Mouse (Mus musculus): ENCODE results near the gene Ring1. TPM values are rescaled to one million over a fixed set of nuclear protein-coding genes. Genes with fewer than 3 reads are reported as not detected.
"Not testable (repeated sequence)": the region's sequence is repeated elsewhere in the genome, so short reads cannot be mapped to it uniquely, and the experiment has no call there.

Gene Ring1
- polyA plus RNA-seq, 2 experiments from 2014 or later, result 2.2 to 3.4 TPM

GRCm38 (mm10) chr17:33991788-33992664, 32.5 kb downstream of the Ring1 start:
- peak; percentile 50 for ATAC-seq

GRCm38 (mm10) chr17:33982136-33982535, 42.3 kb downstream of the Ring1 start:
- not testable (repeated sequence) for ATAC-seq

GRCm38 (mm10) chr17:33981192-33981909, 43.1 kb downstream of the Ring1 start:
- peak; percentile 66 for ATAC-seq

- no peak for ATAC-seq
Observed at GRCm38 (mm10) chr17:33980181-33981035, 44.1 kb downstream of the Ring1 start.

GRCm38 (mm10) chr17:33979512-33980050, 44.9 kb downstream of the Ring1 start:
- no peak for ATAC-seq

GRCm38 (mm10) chr17:33978631-33979031, 45.8 kb downstream of the Ring1 start:
- peak; percentile 70 for ATAC-seq

GRCm38 (mm10) chr17:33977861-33978557, 46.5 kb downstream of the Ring1 start:
- ATAC-seq, result no peak

GRCm38 (mm10) chr17:33973572-33973971, 50.9 kb downstream of the Ring1 start:
- ATAC-seq, result no peak

- ATAC-seq, result no peak
Observed at GRCm38 (mm10) chr17:33972691-33973090, 51.8 kb downstream of the Ring1 start.

Other genes starting within 250 kb of the Ring1 start
- gene Angptl4, start 242.8 kb downstream of the Ring1 start, polyA plus RNA-seq (2017; shearing (Covaris generic)), result 1 to 10 TPM; 3.7 to 4.8 TPM
- 1 to 10 TPM; 1.9 to 3.3 TPM for gene Kank3, start 214.2 kb downstream of the Ring1 start, polyA plus RNA-seq (2017; shearing (Covaris generic))
- gene Rps28, start 200.1 kb downstream of the Ring1 start, polyA plus RNA-seq (2017; shearing (Covaris generic)), result 1,000 to 10,000 TPM; 1,524 to 2,342 TPM
- 100 to 1,000 TPM; 389 to 432 TPM for gene Ndufa7, start 200.1 kb downstream of the Ring1 start, polyA plus RNA-seq (2017; shearing (Covaris generic))
- gene Cd320, start 181.6 kb downstream of the Ring1 start, polyA plus RNA-seq (2017; shearing (Covaris generic)), result 10 to 100 TPM; 11.4 to 15.9 TPM
- gene Gm7029, start 150.8 kb downstream of the Ring1 start, polyA plus RNA-seq (2017; shearing (Covaris generic)), result not detected
- gene Kifc1, start 134.0 kb downstream of the Ring1 start, polyA plus RNA-seq (2017; shearing (Covaris generic)), result 1 to 10 TPM; 1.5 to 2.5 TPM
- gene Platr17, start 119.5 kb downstream of the Ring1 start, polyA plus RNA-seq (2017; shearing (Covaris generic)), result 10 to 100 TPM in 1 of 2 experiments, 1 to 10 TPM in 1; 6.5 to 15.4 TPM
- gene Daxx, start 115.3 kb downstream of the Ring1 start, polyA plus RNA-seq (2017; shearing (Covaris generic)), result 100 to 1,000 TPM in 1 of 2 experiments, 10 to 100 TPM in 1; 97.4 to 149 TPM
- 100 to 1,000 TPM; 299 to 436 TPM for gene Tapbp, start 108.8 kb downstream of the Ring1 start, polyA plus RNA-seq (2017; shearing (Covaris generic))
- 1 to 10 TPM; 4.1 to 4.7 TPM for gene Zbtb22, start 108.8 kb downstream of the Ring1 start, polyA plus RNA-seq (2017; shearing (Covaris generic))
- gene Rgl2, start 95.1 kb downstream of the Ring1 start, polyA plus RNA-seq (2017; shearing (Covaris generic)), result 10 to 100 TPM; 26.5 to 34.3 TPM
- gene Pfdn6, start 84.3 kb downstream of the Ring1 start, polyA plus RNA-seq (2017; shearing (Covaris generic)), result 100 to 1,000 TPM; 113 to 146 TPM
- gene Wdr46, start 84.0 kb downstream of the Ring1 start, polyA plus RNA-seq (2017; shearing (Covaris generic)), result 10 to 100 TPM; 11.8 to 16.6 TPM
- gene B3galt4, start 73.2 kb downstream of the Ring1 start, polyA plus RNA-seq (2017; shearing (Covaris generic)), result 10 to 100 TPM; 18.7 to 19.0 TPM
- 10 to 100 TPM; 25.1 to 28.2 TPM for gene Vps52, start 68.9 kb downstream of the Ring1 start, polyA plus RNA-seq (2017; shearing (Covaris generic))
- 1,000 to 10,000 TPM; 6,680 to 7,218 TPM for gene Rps18, start 68.7 kb downstream of the Ring1 start, polyA plus RNA-seq (2017; shearing (Covaris generic))
- gene H2-K1, start 24.3 kb downstream of the Ring1 start, polyA plus RNA-seq (2017; shearing (Covaris generic)), result 1,000 to 10,000 TPM; 4,668 to 6,585 TPM
- 10 to 100 TPM; 29.3 to 35.2 TPM for gene H2-Ke6, start 3.4 kb upstream of the Ring1 start, polyA plus RNA-seq (2017; shearing (Covaris generic))
- 10 to 100 TPM; 34.6 to 49.4 TPM for gene Slc39a7, start 7.0 kb upstream of the Ring1 start, polyA plus RNA-seq (2017; shearing (Covaris generic))
- 1 to 10 TPM; 7.2 to 9.0 TPM for gene Rxrb, start 7.1 kb upstream of the Ring1 start, polyA plus RNA-seq (2017; shearing (Covaris generic))
- under 1 TPM; 0.07 to 0.20 TPM for gene Col11a2, start 14.8 kb upstream of the Ring1 start, polyA plus RNA-seq (2017; shearing (Covaris generic))
- 10 to 100 TPM; 42.9 to 45.4 TPM for gene H2-Oa, start 67.7 kb upstream of the Ring1 start, polyA plus RNA-seq (2017; shearing (Covaris generic))
- gene H2-DMa, start 94.9 kb upstream of the Ring1 start, polyA plus RNA-seq (2017; shearing (Covaris generic)), result 100 to 1,000 TPM; 152 to 211 TPM
- gene Brd2, start 98.0 kb upstream of the Ring1 start, polyA plus RNA-seq (2017; shearing (Covaris generic)), result 100 to 1,000 TPM in 1 of 2 experiments, 10 to 100 TPM in 1; 99.8 to 116 TPM
- 10 to 100 TPM in 1 of 2 experiments, 1 to 10 TPM in 1; 4.8 to 19.7 TPM for gene H2-DMb2, start 118.6 kb upstream of the Ring1 start, polyA plus RNA-seq (2017; shearing (Covaris generic))
- 1 to 10 TPM; 1.9 to 3.7 TPM for gene H2-DMb1, start 128.4 kb upstream of the Ring1 start, polyA plus RNA-seq (2017; shearing (Covaris generic))
- gene Tap1, start 162.9 kb upstream of the Ring1 start, polyA plus RNA-seq (2017; shearing (Covaris generic)), result 100 to 1,000 TPM; 134 to 207 TPM
- gene Psmb9, start 163.1 kb upstream of the Ring1 start, polyA plus RNA-seq (2017; shearing (Covaris generic)), result 100 to 1,000 TPM; 320 to 348 TPM
- gene Psmb8, start 173.0 kb upstream of the Ring1 start, polyA plus RNA-seq (2017; shearing (Covaris generic)), result 1,000 to 10,000 TPM in 1 of 2 experiments, 100 to 1,000 TPM in 1; 892 to 1,228 TPM
- 100 to 1,000 TPM in 1 of 2 experiments, 10 to 100 TPM in 1; 68.0 to 148 TPM for gene Tap2, start 178.8 kb upstream of the Ring1 start, polyA plus RNA-seq (2017; shearing (Covaris generic))
- gene H2-Ob, start 214.2 kb upstream of the Ring1 start, polyA plus RNA-seq (2017; shearing (Covaris generic)), result 10 to 100 TPM; 57.3 to 70.9 TPM
- 10 to 100 TPM in 1 of 2 experiments, 1 to 10 TPM in 1; 3.7 to 69.9 TPM for gene H2-Ab1, start 233.0 kb upstream of the Ring1 start, polyA plus RNA-seq (2017; shearing (Covaris generic))